Mouse (Mus musculus): Measurements from ENCODE around the gene Dctn2.

- TF ChIP-seq CTCF (IDR thresholded peaks at IDR 0.05; ENCODE audit: low read depth, low read length) (no peak), POLR2A (IDR thresholded peaks at IDR 0.05; ENCODE audit: extremely low read depth, insufficient read depth, low read length) (no peak)
These were observed 49.0 kb upstream of the Dctn2 start for GRCm38 (mm10) chr10:127217177-127217576.

All from liver, adult 2 months (tissue).